Mouse (Mus musculus) spleen, adult 2 months (tissue): ENCODE data around the gene S100a13.

ENCODE experiments used
- CTCF ChIP-seq: fragments of 200-500 bp; IDR thresholded peaks from 2 replicates; pipeline ENCODE4 v1.5.1; 2011; ENCODE audit warnings: mild to moderate bottlenecking, inconsistent platforms; ENCODE audit not compliant: insufficient read depth, insufficient read length, insufficient replicate concordance; ENCODE audit errors: extremely low read depth
- POLR2A ChIP-seq: fragments of 200-500 bp; IDR thresholded peaks from 2 replicates; pipeline ENCODE4 v1.6.1; 2011; ENCODE audit warnings: low read depth, low read length, inconsistent platforms

DNA sequence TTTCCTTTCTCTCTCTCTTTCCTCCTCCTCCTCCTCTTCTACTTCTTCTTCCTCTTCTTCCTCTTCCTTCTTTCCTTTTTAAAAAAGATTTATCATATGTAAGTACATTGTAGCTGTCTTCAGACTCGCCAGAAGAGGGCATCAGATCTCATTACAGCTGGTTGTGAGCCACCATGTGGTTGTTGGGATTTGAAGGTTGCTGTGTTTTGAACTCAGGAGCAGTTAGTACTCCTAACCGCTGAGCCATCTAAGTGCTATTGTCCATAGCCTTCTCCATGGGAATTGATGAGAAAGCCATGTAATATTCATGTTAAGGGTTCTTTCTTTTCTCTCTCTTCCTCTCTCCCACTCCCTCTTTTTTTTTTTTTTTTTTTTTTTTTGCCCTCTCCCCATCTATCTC is 22.9 kb upstream of the S100a13 start:
- TF ChIP-seq POLR2A: no peak
- no peak for TF ChIP-seq CTCF
